Mouse (Mus musculus) brain, adult 2 months (tissue): ENCODE measurements at regions not wholly inside any gene's neighbourhood (a gene's known extent, or its start where the extent isn't known, plus 50 kb on each side); places are given as distances from the start of the nearest gene placed in this dataset.

Experiments
- DNase-seq: peaks from one replicate; pipeline ENCODE4 v3.0.0; 2011; ENCODE audit warnings: low read depth, low spot score

DNA sequence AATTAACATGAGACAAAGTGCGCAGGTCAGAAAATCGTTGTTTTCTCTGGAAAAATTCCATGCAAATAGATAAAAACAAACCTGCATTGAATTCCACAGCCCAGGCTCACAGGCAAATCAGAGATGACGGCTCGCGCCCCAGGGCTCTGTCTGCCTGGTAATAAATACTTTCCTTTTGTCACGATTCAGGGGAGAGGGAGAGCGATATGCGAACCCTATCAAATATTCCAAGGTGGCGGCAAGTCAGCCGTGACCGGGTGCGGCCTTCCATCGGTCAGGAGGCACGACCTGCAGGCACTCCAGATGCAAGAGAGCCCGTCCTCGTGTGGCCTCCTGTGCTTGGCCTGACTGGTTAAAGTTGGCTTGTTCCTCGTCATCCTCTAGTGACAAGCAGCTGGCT, 94.5 kb upstream of the Gsc start:
- DNase-seq, result no peak

DNA sequence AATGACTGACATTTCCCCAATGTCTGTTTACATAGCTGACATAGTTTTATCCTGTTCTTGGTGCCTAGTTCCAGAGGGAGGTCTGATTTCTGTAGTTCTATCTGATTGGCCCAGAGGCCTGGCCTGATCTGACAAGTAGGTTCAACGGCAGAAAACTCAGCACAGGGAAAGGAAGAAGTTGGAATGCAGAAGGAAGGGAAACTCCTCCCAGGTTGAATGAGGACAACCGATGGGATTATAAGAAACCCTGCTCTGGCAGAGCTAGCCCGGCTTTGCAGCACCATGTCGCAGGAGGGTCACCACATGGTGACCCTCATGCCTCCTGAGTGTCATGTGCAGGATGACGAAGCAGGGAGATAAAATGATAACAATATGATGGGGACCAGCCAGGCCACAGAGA, 89.8 kb upstream of the Gsc start:
- DNase-seq, result no peak

DNA sequence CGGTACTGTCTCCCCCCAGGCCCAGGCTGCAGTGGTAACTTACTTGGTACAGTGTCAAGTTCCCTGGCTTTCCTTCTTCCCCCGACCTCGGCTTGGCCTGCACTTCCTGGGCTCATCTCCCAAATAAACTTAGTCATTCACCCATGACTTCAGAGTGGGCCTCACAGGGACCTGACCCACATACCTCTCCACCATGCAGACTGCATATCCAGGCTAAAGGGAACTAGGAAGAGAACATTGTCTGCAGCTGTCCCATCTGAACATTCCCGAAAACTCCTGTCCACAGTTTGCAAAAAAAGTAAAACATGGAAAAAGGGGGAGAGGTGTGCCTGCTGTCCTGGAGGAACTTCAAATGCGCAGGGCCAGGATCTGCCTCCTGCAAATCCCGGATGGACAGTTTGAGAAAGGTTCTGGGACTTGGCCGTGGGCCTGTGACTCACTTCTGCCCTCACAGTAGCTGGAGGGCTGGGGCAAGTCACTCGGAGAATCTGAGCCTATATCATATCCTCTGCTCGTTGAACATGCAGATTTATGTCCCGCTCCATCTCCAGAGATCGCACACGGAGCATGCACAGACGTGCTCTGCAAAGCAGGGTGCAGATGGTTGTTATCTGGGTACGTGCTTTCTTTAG, 87.9 kb upstream of the Gsc start:
- DNase-seq, result no peak

DNA sequence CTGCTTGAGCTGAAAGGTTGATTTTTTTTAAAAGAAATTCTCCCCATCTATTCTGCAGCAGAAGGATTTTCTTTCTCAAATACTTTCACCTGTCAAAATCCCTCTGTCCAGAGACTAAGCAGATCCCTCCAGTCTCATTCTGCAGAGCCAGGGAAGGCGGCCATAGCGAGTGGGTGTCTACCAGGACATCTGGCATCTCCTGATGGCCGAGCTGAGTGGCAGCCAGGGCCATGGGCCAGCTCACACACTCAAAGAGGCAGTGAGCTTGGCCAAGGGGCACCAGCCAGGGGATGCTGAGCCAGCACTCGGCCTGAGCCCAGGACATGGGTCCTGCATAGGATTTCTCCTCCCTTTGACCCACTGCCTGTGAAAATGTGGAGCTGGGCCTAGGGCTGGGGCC, 84.6 kb upstream of the Gsc start:
- DNase-seq, result peak; percentile 95

DNA sequence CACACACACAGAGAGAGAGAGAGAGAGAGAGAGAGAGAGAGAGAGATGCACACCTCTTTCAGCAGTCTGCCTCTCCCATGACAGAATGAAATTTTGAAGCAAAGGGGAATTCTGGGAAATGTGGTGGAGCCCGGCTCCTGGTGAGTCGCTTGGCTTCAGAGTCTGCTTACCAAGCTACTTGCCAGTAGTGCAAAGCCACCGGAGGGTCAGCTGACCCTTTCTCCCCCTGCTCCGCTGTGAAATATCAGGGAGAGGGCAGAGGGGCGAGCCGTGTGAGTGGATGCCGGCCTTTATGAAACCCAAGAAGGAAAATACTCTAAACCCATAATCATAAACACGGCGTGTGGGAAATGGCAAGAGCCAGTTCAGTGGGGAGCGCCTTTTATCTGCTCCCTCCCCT, 84.2 kb upstream of the Gsc start:
- peak; percentile 31 for DNase-seq

DNA sequence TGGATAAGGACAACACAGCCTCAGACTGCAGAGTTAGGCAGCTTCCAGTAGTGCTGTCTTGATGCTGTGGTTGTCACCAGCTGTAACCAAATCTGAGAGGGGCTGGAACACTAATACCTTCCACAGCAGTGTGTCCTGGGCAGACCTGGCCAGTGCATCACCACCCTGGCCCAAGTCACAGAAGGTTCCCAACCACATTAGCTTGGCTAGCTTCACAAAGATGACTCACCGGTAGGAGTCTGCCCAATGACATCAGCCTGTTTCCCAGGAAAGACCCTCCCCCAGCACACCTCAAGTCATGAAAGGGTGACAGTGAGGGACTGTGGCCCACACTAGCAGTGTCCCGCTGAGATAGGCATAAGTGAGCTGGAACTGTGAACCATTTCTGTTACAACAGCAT, 75.5 kb upstream of the Gsc start:
- no peak for DNase-seq

DNA sequence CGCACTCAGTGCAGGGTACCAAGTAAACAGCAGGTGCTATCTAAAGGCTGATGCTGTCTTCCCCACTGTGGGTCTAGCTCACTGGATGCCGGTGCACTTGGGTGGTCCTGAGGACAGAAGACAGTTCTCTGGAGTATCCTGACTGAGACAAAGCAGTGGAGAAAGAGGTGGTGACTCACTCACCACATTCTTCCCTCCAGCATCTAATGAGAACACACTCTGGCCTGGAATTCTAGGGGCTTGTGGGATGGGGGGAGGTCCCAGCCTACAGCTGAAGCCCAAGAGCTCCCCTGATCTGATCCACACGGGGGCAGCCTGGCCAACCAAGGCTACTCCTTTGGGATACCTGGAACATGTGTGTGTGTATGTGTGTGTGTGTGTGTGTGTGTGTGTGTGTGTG, 74.4 kb upstream of the Gsc start:
- no peak for DNase-seq

DNA sequence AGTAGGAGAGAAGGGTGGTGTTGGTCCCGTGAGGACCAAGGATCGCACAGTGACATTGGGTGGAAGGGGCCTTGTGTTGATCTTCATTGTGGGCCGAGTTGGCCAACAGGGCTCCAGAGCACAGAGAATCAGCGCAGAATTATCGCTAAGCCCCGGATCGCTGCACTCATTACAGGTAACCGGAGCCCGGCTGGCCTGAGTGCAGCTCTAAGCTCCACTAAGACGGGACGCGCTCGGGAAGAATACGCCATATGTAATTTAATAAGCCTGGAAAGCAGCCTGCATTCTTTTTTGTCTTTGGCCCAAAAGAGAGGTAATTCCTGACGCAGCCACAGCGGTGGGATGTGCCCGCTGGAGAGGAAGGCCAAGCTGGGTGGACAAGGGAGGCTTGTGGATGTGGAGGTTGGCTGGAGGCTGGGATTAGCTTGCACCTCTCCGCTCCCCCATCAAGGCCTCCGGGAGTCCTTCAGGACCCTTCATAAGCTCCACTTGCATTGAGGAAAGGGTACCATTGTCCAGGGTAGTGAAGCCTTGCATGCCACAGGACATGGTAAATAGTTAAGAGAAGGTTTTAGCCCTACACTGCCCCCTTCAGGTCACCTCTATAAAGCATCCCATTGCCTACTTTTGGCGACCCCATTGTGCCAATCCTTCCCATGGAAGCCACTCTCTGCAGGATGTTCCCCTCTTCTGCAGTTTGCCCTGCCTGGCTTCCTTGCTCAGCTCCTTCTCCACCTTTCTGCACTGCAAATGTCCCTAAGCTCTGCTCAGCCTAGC, 73.1 kb upstream of the Gsc start:
- DNase-seq, result no peak

DNA sequence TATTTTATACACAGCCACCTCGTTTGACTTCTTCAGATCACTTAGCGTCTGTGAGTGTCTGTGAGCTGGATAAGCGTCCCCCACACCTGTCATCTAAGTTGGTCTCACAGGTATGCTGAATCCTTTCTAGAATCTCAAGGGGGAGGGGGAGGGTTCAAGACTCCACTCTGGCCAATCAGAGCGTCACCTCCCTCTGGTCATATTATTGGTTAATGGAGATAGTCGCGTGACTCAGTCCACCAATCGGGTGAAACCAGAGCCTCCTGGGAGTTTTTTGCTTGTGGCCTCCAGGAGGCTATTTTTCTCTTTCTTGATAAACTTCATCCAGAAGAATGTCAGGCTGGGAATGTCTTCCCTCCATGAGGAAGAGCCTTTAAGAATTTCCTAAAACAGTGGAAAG, 66.8 kb upstream of the Gsc start:
- no peak for DNase-seq

DNA sequence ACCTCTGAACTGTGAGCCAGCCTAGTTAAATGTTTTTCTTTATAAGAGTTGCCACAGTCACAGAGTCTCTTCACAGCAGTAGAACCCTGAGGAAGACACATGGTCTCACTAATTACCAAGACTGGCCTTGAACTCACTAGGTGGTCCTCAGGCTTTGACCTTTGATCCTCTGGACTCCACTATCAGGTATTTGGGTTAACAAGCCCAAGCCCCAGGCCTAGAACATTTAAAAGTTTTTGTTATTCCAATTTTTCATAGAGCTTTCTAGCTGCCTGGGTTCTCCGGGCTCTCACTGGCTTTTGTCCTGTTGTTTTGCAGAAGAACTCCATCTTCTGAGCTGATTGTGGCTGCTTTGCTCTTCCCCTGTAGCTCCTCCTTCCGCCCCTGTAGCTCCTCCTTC, 65.3 kb upstream of the Gsc start:
- no peak for DNase-seq

DNA sequence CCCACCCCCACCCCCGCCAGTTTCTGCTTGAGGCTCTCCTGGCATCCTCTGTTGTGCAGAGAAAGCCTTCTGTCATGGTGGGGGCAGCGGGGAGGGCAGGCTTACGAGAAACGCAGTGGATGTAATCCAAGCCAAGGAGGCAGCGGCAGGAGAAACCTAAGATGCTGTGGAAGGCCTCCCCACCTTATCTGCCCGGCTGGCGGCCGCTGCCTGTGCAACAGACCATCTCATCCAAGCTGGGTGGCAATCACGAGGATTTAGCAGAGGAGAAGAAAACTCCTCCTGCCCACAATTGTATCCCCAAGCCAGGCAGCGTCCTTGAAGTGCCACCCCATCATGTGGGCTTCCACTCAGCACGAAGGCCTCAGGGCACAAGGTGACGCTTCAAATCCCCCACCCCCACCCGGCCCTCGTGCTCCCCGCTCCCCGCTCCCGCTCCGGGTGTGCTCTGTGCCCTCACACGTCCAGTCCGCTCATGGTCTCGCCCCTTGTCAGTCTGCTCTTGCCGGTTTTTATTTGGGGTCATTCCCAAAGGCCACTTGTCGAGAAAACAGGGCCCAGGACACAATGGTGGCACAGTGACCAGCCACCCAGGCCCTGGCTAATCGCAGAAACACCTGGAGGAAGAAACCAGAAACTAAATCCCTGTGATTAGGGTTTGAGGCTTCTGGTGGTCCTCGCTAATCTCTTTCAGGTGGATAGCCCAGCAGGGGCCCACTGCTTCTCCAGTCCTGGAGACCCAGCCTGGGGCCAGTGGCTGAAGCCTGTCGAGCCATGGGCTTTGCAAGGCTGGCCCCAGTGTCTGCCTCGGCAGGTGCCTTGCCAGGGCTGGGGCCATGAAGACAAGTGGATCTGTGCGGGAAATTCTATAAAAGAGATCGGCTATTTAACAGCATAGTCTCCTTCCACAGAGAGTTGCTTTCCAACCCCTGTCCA, 58.6 kb upstream of the Gsc start:
- no peak for DNase-seq

DNA sequence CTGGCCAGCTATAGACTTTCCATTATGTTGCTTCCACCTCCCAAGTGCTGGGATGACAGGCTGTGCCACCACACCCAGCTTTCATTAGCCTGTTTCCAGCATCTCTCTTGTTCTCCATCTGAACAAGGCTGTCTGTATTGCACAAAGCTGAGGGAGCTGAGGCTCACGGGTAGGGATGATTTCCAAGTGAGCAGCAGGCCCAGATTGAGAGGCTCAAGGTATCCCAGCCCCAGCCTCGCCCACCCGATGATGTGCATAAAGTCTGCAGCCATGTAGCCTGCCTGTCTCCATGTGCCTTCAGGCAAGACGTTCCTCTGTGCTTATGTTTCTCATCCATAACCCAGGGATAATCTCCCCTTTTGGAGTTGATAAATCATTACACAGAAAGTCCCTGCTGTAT, 57.5 kb upstream of the Gsc start:
- DNase-seq, result peak; percentile 7
